ENCODE assay signal across 21 mouse cellular contexts in the genomic region with DNA sequence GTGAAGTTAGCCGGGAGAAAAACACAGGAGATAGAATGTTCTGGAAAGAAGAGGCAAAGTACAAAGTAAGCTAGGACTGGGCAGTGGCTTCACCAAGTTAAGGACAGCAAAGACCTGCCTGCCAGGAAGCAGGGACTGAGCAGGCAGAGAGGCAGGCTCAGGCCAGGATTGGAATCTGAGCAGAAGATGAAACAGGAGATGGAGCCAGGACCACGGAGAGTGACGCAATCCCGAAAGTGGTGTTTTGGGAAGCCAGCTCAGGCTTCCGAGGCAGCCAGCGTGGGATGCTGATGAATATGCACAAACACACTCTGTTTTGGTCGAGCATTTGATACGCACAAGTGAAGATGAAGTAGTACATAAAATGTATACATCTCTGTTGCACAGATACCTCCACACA. TPM values are rescaled to one million over a fixed set of nuclear protein-coding genes. Genes with fewer than 3 reads are reported as not detected.
DNase-seq lines count a peak whose midpoint lies in the region; TF ChIP-seq lines count a peak whose summit lies in the region.
"Had no signal": no experiment of that assay in that cellular context is flagged by ENCODE, and none has a peak within 500 bp of the region (broad histone marks: within the 10 kb centered on the region; RNA-seq: fewer than 3 reads in every experiment).

No protein-coding gene starts in this region.

- H3K27ac ChIP-seq in layer of hippocampus, adult 2 months: peak overlapping the region; percentile 52
- H3K27ac ChIP-seq: heart, embryonic 13.5 days; liver, embryonic 13.5 days; lung, embryonic 15.5 days; midbrain, embryonic 10.5 days; neural tube, embryonic 12.5 days had no signal

- intact Hi-C loops in gastrocnemius, postnatal 14 days (cut with DNase I; ENCODE audit: low total_unique reads): no loop called here

- DNase-seq in gastrocnemius, adult 18-20 months (ENCODE audit: low spot score): peak; percentile 83
- DNase-seq in gastrocnemius, postnatal 14 days: no peak
- DNase-seq in layer of hippocampus, adult 2 months (ENCODE audit: low spot score in 2 of 2): peak in 1 of 2 experiments; percentile 49
- no peak for DNase-seq in layer of hippocampus, postnatal 25 days (ENCODE audit: extremely low spot score in 1 of 2, low spot score in 1 of 2)
- peak; percentile 49 for DNase-seq in 3T3-L1 (ENCODE audit: low read depth, low spot score)
- DNase-seq in brain, adult 2 months (ENCODE audit: low read depth, low spot score): peak; percentile 71
- DNase-seq in retina, embryonic 14.5 days (ENCODE audit: low spot score): no peak
- DNase-seq: cerebellum, adult 11-12 months; cerebellum, postnatal 25 days; kidney, adult 2 months; kidney, postnatal 25 days; layer of hippocampus, postnatal 36 days; left cerebral cortex, postnatal 4 days; liver, embryonic 13.5 days; thymus, postnatal 36 days had no signal

- H3K4me3 ChIP-seq in layer of hippocampus, adult 2 months: no peak overlapping the region
- H3K4me3 ChIP-seq: lung, embryonic 15.5 days; midbrain, embryonic 10.5 days; neural tube, embryonic 12.5 days had no signal

- TF ChIP-seq CTCF in layer of hippocampus, adult 2 months (conservative IDR thresholded peaks at IDR 0.05): no peak

RNA-seq across cellular contexts. Expression of a gene that starts 5.0 kb away (rescaled TPM):
- total RNA-seq in gastrocnemius, adult 18-20 months (2021): 100 to 1,000 TPM; 130 to 173 TPM
- 10 to 100 TPM; 75.2 to 89.8 TPM for total RNA-seq in gastrocnemius, postnatal 14 days (2021)
- total RNA-seq in layer of hippocampus, adult 2 months (2021): 100 to 1,000 TPM; 110 to 116 TPM
- total RNA-seq in layer of hippocampus, postnatal 25 days (2021): 100 to 1,000 TPM; 107 to 113 TPM

RNA-seq across cellular contexts. Expression of a gene that starts 6.5 kb away (rescaled TPM):
- total RNA-seq in gastrocnemius, adult 18-20 months (2021): 100 to 1,000 TPM; 167 to 182 TPM
- total RNA-seq in gastrocnemius, postnatal 14 days (2021): 100 to 1,000 TPM; 102 to 136 TPM
- 100 to 1,000 TPM; 166 to 172 TPM for total RNA-seq in layer of hippocampus, adult 2 months (2021)
- 100 to 1,000 TPM; 160 to 197 TPM for total RNA-seq in layer of hippocampus, postnatal 25 days (2021)

RNA-seq across cellular contexts. Expression of a gene that starts 39.5 kb away (rescaled TPM):
- not detected for total RNA-seq in gastrocnemius, adult 18-20 months (2021)
- total RNA-seq in gastrocnemius, postnatal 14 days (2021): not detected
- not detected for total RNA-seq in layer of hippocampus, adult 2 months (2021)
- not detected for total RNA-seq in layer of hippocampus, postnatal 25 days (2021)
- total RNA-seq: adrenal gland, adult 18-20 months; hematopoietic stem cell, adult 5-6 weeks; layer of hippocampus, postnatal 36 days; left cerebral cortex, postnatal 4 days had no signal

Comparison
In these comparisons a context has a peak if more than half of its experiments do, and no peak if none do; other contexts are left out.
1. DNase-seq: peak in gastrocnemius, adult 18-20 months (single experiment), 3T3-L1 (single experiment) and brain, adult 2 months (single experiment); none in gastrocnemius, postnatal 14 days (single experiment), layer of hippocampus, postnatal 25 days (0 of 2) and retina, embryonic 14.5 days (single experiment).